Comparison of ENCODE assay signal across 8 mouse cellular contexts in the genomic region with DNA sequence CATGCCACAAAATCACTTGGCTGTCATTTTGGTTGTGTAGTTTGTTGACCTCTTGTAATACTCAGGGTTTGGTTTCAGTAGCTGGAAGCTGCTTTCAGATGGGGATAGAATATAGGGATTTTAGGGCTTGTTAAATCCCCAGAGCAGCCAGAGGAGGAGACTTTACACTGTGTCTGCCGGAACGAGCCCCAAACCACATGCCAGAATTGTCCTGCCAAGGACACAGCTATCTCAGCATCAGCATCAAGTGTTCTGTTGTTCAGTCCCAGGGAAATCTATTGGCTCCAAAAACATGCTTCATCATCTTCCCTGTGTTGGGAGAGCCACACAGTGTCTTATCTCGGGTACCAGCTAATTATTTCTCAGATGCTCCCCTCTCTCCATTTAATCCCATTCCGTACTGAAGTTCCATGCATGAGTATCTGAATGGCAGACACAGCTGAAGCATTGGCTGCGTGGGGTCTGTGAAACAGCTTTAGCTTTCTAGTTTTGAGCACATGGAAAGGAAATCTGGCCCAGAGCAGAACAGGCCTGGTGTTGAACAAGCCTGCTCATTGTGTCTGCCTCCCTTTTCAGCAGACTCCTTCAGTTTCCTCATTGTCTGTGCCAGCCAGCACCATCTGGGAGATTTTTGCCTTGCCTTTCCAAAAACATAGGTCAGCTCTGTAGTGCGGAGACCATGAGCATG.
DNase-seq lines count a peak whose midpoint lies in the region; ATAC-seq and TF ChIP-seq lines count a peak whose summit lies in the region.

No protein-coding gene starts in this region.

- no peaks in the 10 kb centered on the region for H3K36me3 ChIP-seq in hindbrain, embryonic 11.5 days (ENCODE audit: control insufficient read depth, insufficient read depth, low read length)
- no peaks in the 10 kb centered on the region for H3K36me3 ChIP-seq in intestine, postnatal 0 days (ENCODE audit: control insufficient read depth, insufficient read depth)

- 40% methylated on average over 6 of the region's 6 CpGs for WGBS in hindbrain, embryonic 11.5 days
- 63% methylated on average over 6 of the region's 6 CpGs for WGBS in intestine, postnatal 0 days

- intact Hi-C loops in gastrocnemius, postnatal 14 days (cut with DNase I; ENCODE audit: low total_unique reads), result no loop called here
- intact Hi-C loops in gastrocnemius, adult 2 months (cut with DNase I), result no loop called here
- intact Hi-C loops in left cerebral cortex, postnatal 4 days (cut with DNase I), result no loop called here

- no peak overlapping the region for H3K4me3 ChIP-seq in gastrocnemius, adult 2 months
- H3K4me3 ChIP-seq in hindbrain, embryonic 11.5 days (ENCODE audit: low read depth, low read length), result no peak overlapping the region
- no peak overlapping the region for H3K4me3 ChIP-seq in intestine, postnatal 0 days (ENCODE audit: low read depth, low read length)

- peak; percentile 88 for ATAC-seq in hindbrain, embryonic 11.5 days (ENCODE audit: low FRiP score)
- ATAC-seq in intestine, postnatal 0 days, result no peak

- H3K27me3 ChIP-seq in hindbrain, embryonic 11.5 days (ENCODE audit: control insufficient read depth, insufficient read depth, low read length), result no peaks in the 10 kb centered on the region
- no peaks in the 10 kb centered on the region for H3K27me3 ChIP-seq in intestine, postnatal 0 days (replicated peaks; ENCODE audit: control insufficient read depth, insufficient read depth, low read length)

- no peaks in the 10 kb centered on the region for H3K9me3 ChIP-seq in hindbrain, embryonic 11.5 days (ENCODE audit: control insufficient read depth, low read length)
- H3K9me3 ChIP-seq in intestine, postnatal 0 days (ENCODE audit: control insufficient read depth), result no peaks in the 10 kb centered on the region

- no peak overlapping the region for H3K4me2 ChIP-seq in hindbrain, embryonic 11.5 days (replicated peaks; ENCODE audit: low read depth, low read length)
- H3K4me2 ChIP-seq in intestine, postnatal 0 days (replicated peaks; ENCODE audit: low read depth), result no peak overlapping the region

- no peak for TF ChIP-seq CTCF in gastrocnemius, adult 2 months (IDR thresholded peaks at IDR 0.05)
- no peak for TF ChIP-seq CTCF in intestine, postnatal 0 days (IDR thresholded peaks at IDR 0.05; ENCODE audit: low read depth)

- no peak overlapping the region for H3K27ac ChIP-seq in gastrocnemius, adult 2 months
- H3K27ac ChIP-seq in hindbrain, embryonic 11.5 days (ENCODE audit: low read depth, low read length), result peak overlapping the region; percentile 43
- no peak overlapping the region for H3K27ac ChIP-seq in intestine, postnatal 0 days (ENCODE audit: low read depth, low read length)

- no peak overlapping the region for H3K9ac ChIP-seq in hindbrain, embryonic 11.5 days (ENCODE audit: low read depth, low read length)
- no peak overlapping the region for H3K9ac ChIP-seq in intestine, postnatal 0 days (ENCODE audit: low read depth, low read length)

- peak; percentile 15 for DNase-seq in gastrocnemius, postnatal 14 days
- no peak for DNase-seq in gastrocnemius, adult 2 months
- peak; percentile 59 to 60 for DNase-seq in cerebellum, postnatal 36 days
- DNase-seq in hindbrain, embryonic 11.5 days (ENCODE audit: low spot score), result peak; percentile 38
- DNase-seq in left cerebral cortex, postnatal 4 days, result peak; percentile 53
- peak; percentile 29 for DNase-seq in right cerebral cortex, adult 18-20 months
- no peak for DNase-seq in natural killer cell, adult 2 months (ENCODE audit: low spot score in 2 of 2)

- H3K4me1 ChIP-seq in hindbrain, embryonic 11.5 days (replicated peaks; ENCODE audit: control insufficient read depth, insufficient read depth, low read length), result no peaks in the 10 kb centered on the region; the same call in 1 of the 2 replicates
- no peaks in the 10 kb centered on the region for H3K4me1 ChIP-seq in intestine, postnatal 0 days (replicated peaks; ENCODE audit: control insufficient read depth, insufficient read depth, low read length)

Comparison
In these comparisons a context has a peak if more than half of its experiments do, and no peak if none do; other contexts are left out.
1. DNase-seq: peak in gastrocnemius, postnatal 14 days (single experiment), cerebellum, postnatal 36 days (2 of 2), hindbrain, embryonic 11.5 days (single experiment), left cerebral cortex, postnatal 4 days (single experiment) and right cerebral cortex, adult 18-20 months (single experiment); none in gastrocnemius, adult 2 months (single experiment) and natural killer cell, adult 2 months (0 of 2).